Mouse (Mus musculus): ENCODE results near the gene Onecut1. TPM values are rescaled to one million over a fixed set of nuclear protein-coding genes. Genes with fewer than 3 reads are reported as not detected.

Onecut1 gene
- polyA plus RNA-seq (2015; fragmentation: Nextera tagmentation; extraction: Ambion mirVana) = 2.0 and 2.2 TPM in 2 replicates

- Histone ChIP-seq H3K27me3 (peaks cover 99% of the 10 kb centered on the region), H3K4me3 (replicated peaks) (peak within 1 kb of the TSS; percentile 54), H3K4me1 (replicated peaks) (no peaks in the 10 kb centered on the region; the same call in 1 of the 2 replicates), H3K27ac (replicated peaks) (peak within 1 kb of the TSS; percentile 38), H3K9me3 (replicated peaks) (no peaks in the 10 kb centered on the region), H3K4me2 (peak within 1 kb of the TSS; percentile 61), H3K9ac (peak within 1 kb of the TSS; percentile 32; the same call in 1 of the 2 replicates), H3K36me3 (replicated peaks) (no peaks in the 10 kb centered on the region)
- WGBS (ENCODE audit: insufficient replicate concordance) = under 1% methylated on average over 45 of the region's 45 CpGs
- ATAC-seq (ENCODE audit: insufficient read depth) = peak; percentile 63; the same call in 1 of the 2 replicates
These were observed at the start of gene Onecut1 for GRCm38 (mm10) chr9:74861561-74861980. TSS of gene Onecut1 (plus strand) at chr9:74861921.

- Histone ChIP-seq H3K27ac (replicated peaks) (no peak overlapping the region), H3K4me2 (no peak overlapping the region), H3K36me3 (replicated peaks) (no peaks in the 10 kb centered on the region), H3K9me3 (replicated peaks) (no peaks in the 10 kb centered on the region), H3K4me1 (replicated peaks) (no peaks in the 10 kb centered on the region), H3K9ac (no peak overlapping the region), H3K27me3 (no peaks in the 10 kb centered on the region), H3K4me3 (replicated peaks) (no peak overlapping the region)
- 66% methylated on average over 19 of the region's 19 CpGs for WGBS (ENCODE audit: insufficient replicate concordance)
- no peak for ATAC-seq (ENCODE audit: insufficient read depth)
These were observed 41.8 kb upstream of the Onecut1 start for GRCm38 (mm10) chr9:74819736-74820511.

GRCm38 (mm10) chr9:74825102-74825501, 36.6 kb upstream of the Onecut1 start:
- WGBS (ENCODE audit: insufficient replicate concordance) = 36% methylated on average over 2 of the region's 2 CpGs
- Histone ChIP-seq H3K27me3 (no peaks in the 10 kb centered on the region), H3K9ac (no peak overlapping the region), H3K36me3 (replicated peaks) (no peaks in the 10 kb centered on the region), H3K27ac (replicated peaks) (no peak overlapping the region), H3K4me3 (replicated peaks) (no peak overlapping the region), H3K9me3 (replicated peaks) (no peaks in the 10 kb centered on the region), H3K4me2 (no peak overlapping the region), H3K4me1 (replicated peaks) (no peaks in the 10 kb centered on the region)
- ATAC-seq (ENCODE audit: insufficient read depth) = no peak

- ATAC-seq (ENCODE audit: insufficient read depth) = no peak
- no peaks in the 10 kb centered on the region for H3K9me3 ChIP-seq (replicated peaks)
- H3K27ac ChIP-seq (replicated peaks) = no peak overlapping the region
- no peaks in the 10 kb centered on the region for H3K27me3 ChIP-seq
- no peaks in the 10 kb centered on the region for H3K36me3 ChIP-seq (replicated peaks)
- 53% methylated on average over 3 of the region's 3 CpGs for WGBS (ENCODE audit: insufficient replicate concordance)
- no peaks in the 10 kb centered on the region for H3K4me1 ChIP-seq (replicated peaks)
- no peak overlapping the region for H3K4me2 ChIP-seq
- H3K9ac ChIP-seq = no peak overlapping the region
- no peak overlapping the region for H3K4me3 ChIP-seq (replicated peaks)
These were observed 32.5 kb upstream of the Onecut1 start for GRCm38 (mm10) chr9:74829206-74829605.

GRCm38 (mm10) chr9:74842890-74843289, 18.8 kb upstream of the Onecut1 start:
- no peaks in the 10 kb centered on the region for H3K4me1 ChIP-seq (replicated peaks)
- ATAC-seq (ENCODE audit: insufficient read depth) = no peak
- H3K9ac ChIP-seq = no peak overlapping the region
- no peak overlapping the region for H3K4me2 ChIP-seq
- no peaks in the 10 kb centered on the region for H3K9me3 ChIP-seq (replicated peaks)
- H3K4me3 ChIP-seq (replicated peaks) = no peak overlapping the region
- no peak overlapping the region for H3K27ac ChIP-seq (replicated peaks)
- whole genome bisulfite sequencing (ENCODE audit: insufficient replicate concordance) = 45% methylated on average over 4 of the region's 4 CpGs
- H3K36me3 ChIP-seq (replicated peaks) = no peaks in the 10 kb centered on the region
- peaks cover 23% of the 10 kb centered on the region for H3K27me3 ChIP-seq

GRCm38 (mm10) chr9:74846867-74847830, 14.6 kb upstream of the Onecut1 start:
- Histone ChIP-seq H3K36me3 (replicated peaks) (no peaks in the 10 kb centered on the region), H3K4me1 (replicated peaks) (0 out of 2 replicates have a peak, but pooled peaks cover 2% of the 10 kb centered on the region), H3K9me3 (replicated peaks) (no peaks in the 10 kb centered on the region), H3K27ac (replicated peaks) (no peak overlapping the region), H3K9ac (no peak overlapping the region), H3K4me3 (replicated peaks) (no peak overlapping the region), H3K4me2 (no peak overlapping the region; the same call in 1 of the 2 replicates), H3K27me3 (peaks cover 66% of the 10 kb centered on the region)
- 4% methylated on average over 33 of the region's 33 CpGs for WGBS (ENCODE audit: insufficient replicate concordance)
- ATAC-seq (ENCODE audit: insufficient read depth) = no peak

- ATAC-seq (ENCODE audit: insufficient read depth) = no peak
- WGBS (ENCODE audit: insufficient replicate concordance) = under 1% methylated on average over 46 of the region's 46 CpGs
- Histone ChIP-seq H3K27me3 (peaks cover 80% of the 10 kb centered on the region), H3K36me3 (replicated peaks) (no peaks in the 10 kb centered on the region), H3K4me1 (replicated peaks) (0 out of 2 replicates have a peak, but pooled peaks cover 2% of the 10 kb centered on the region), H3K9me3 (replicated peaks) (no peaks in the 10 kb centered on the region), H3K9ac (no peak overlapping the region), H3K27ac (replicated peaks) (peak overlapping the region; percentile 20; the same call in 1 of the 2 replicates), H3K4me2 (peak overlapping the region; percentile 63), H3K4me3 (replicated peaks) (peak overlapping the region; percentile 46)
These were observed 13.1 kb upstream of the Onecut1 start for GRCm38 (mm10) chr9:74848411-74849194.

GRCm38 (mm10) chr9:74849195-74849978, 12.3 kb upstream of the Onecut1 start:
- Histone ChIP-seq H3K4me2 (peak overlapping the region; percentile 63), H3K27me3 (peaks cover 88% of the 10 kb centered on the region), H3K27ac (replicated peaks) (peak overlapping the region; percentile 20; the same call in 1 of the 2 replicates), H3K9me3 (replicated peaks) (no peaks in the 10 kb centered on the region), H3K4me3 (replicated peaks) (peak overlapping the region; percentile 46), H3K9ac (0 out of 2 replicates have a peak overlapping the region, but pooled peaks have one; percentile 11), H3K4me1 (replicated peaks) (0 out of 2 replicates have a peak, but pooled peaks cover 2% of the 10 kb centered on the region), H3K36me3 (replicated peaks) (no peaks in the 10 kb centered on the region)
- peak; percentile 18; the same call in 1 of the 2 replicates for ATAC-seq (ENCODE audit: insufficient read depth)
- 2% methylated on average over 63 of the region's 63 CpGs for WGBS (ENCODE audit: insufficient replicate concordance)

GRCm38 (mm10) chr9:74849979-74850780, 11.5 kb upstream of the Onecut1 start:
- Histone ChIP-seq H3K27ac (replicated peaks) (no peak overlapping the region), H3K27me3 (peaks cover 96% of the 10 kb centered on the region), H3K4me3 (replicated peaks) (no peak overlapping the region), H3K36me3 (replicated peaks) (no peaks in the 10 kb centered on the region), H3K4me1 (replicated peaks) (0 out of 2 replicates have a peak, but pooled peaks cover 2% of the 10 kb centered on the region), H3K9me3 (replicated peaks) (no peaks in the 10 kb centered on the region), H3K4me2 (no peak overlapping the region), H3K9ac (no peak overlapping the region)
- no peak for ATAC-seq (ENCODE audit: insufficient read depth)
- WGBS (ENCODE audit: insufficient replicate concordance) = 7% methylated on average over 12 of the region's 12 CpGs

Data from liver, embryonic 15.5 days (tissue).